Mouse (Mus musculus): ENCODE data around the gene Irf2bp2.

GRCm38 (mm10) chr8:126569638-126570037 is 24.1 kb downstream of the Irf2bp2 start:
- TF ChIP-seq POLR2A (IDR thresholded peaks at IDR 0.05; ENCODE audit: borderline replicate concordance, insufficient read depth, low read length) = no peak
- no peak for TF ChIP-seq CTCF (IDR thresholded peaks at IDR 0.05; ENCODE audit: borderline replicate concordance, insufficient read depth, low read depth, low read length)
